Mouse (Mus musculus) thymus, postnatal 4 days (tissue): ENCODE data around the gene Slc4a4.

Experiments used
- DNase-seq: peaks from one replicate; pipeline ENCODE4 v3.0.0; 2021

The Slc4a4 gene

GRCm38 (mm10) chr5:88917630-88918029 lies 31.0 kb downstream of the Slc4a4 start:
- no peak for DNase-seq

GRCm38 (mm10) chr5:88918538-88918937 lies 31.9 kb downstream of the Slc4a4 start:
- no peak for DNase-seq

GRCm38 (mm10) chr5:88925576-88925975 lies 39.0 kb downstream of the Slc4a4 start:
- no peak for DNase-seq

GRCm38 (mm10) chr5:88928201-88928916 lies 41.7 kb downstream of the Slc4a4 start:
- DNase-seq, result peak; percentile 44

- DNase-seq, result no peak
These were observed 42.9 kb downstream of the Slc4a4 start for GRCm38 (mm10) chr5:88929392-88930094.

GRCm38 (mm10) chr5:88930129-88930528 lies 43.5 kb downstream of the Slc4a4 start:
- DNase-seq, result no peak

GRCm38 (mm10) chr5:88930611-88931010 lies 44.0 kb downstream of the Slc4a4 start:
- no peak for DNase-seq

- DNase-seq, result no peak
These were observed 44.6 kb downstream of the Slc4a4 start for GRCm38 (mm10) chr5:88931176-88931575.

- no peak for DNase-seq
These were observed 46.8 kb downstream of the Slc4a4 start for GRCm38 (mm10) chr5:88933454-88933853.

- DNase-seq, result no peak
These were observed 47.3 kb downstream of the Slc4a4 start for GRCm38 (mm10) chr5:88933946-88934345.

- no peak for DNase-seq
These were observed 51.6 kb downstream of the Slc4a4 start for GRCm38 (mm10) chr5:88938208-88938607.

GRCm38 (mm10) chr5:88939151-88939550 lies 52.5 kb downstream of the Slc4a4 start:
- no peak for DNase-seq

- DNase-seq, result no peak
These were observed 53.2 kb downstream of the Slc4a4 start for GRCm38 (mm10) chr5:88939782-88940181.

GRCm38 (mm10) chr5:88941905-88942304 lies 55.3 kb downstream of the Slc4a4 start:
- no peak for DNase-seq

- no peak for DNase-seq
These were observed 59.2 kb downstream of the Slc4a4 start for GRCm38 (mm10) chr5:88945661-88946339.

GRCm38 (mm10) chr5:88950337-88950736 lies 63.7 kb downstream of the Slc4a4 start:
- no peak for DNase-seq

- peak; percentile 37 for DNase-seq
These were observed 66.3 kb downstream of the Slc4a4 start for GRCm38 (mm10) chr5:88952757-88953577.

GRCm38 (mm10) chr5:88957735-88958134 lies 71.1 kb downstream of the Slc4a4 start:
- DNase-seq, result no peak

- no peak for DNase-seq
These were observed 72.3 kb downstream of the Slc4a4 start for GRCm38 (mm10) chr5:88958966-88959365.

GRCm38 (mm10) chr5:88959412-88959811 lies 72.8 kb downstream of the Slc4a4 start:
- no peak for DNase-seq

- no peak for DNase-seq
These were observed 73.9 kb downstream of the Slc4a4 start for GRCm38 (mm10) chr5:88960342-88961105.

GRCm38 (mm10) chr5:88961351-88961761 lies 74.7 kb downstream of the Slc4a4 start:
- DNase-seq, result no peak
